Mouse (Mus musculus) heart, embryonic 11.5 days (tissue): Measurements from ENCODE around the gene Magi2. TPM values are rescaled to one million over a fixed set of nuclear protein-coding genes. Genes with fewer than 3 reads are reported as not detected.
"Not testable (repeated sequence)": the region's sequence is repeated elsewhere in the genome, so short reads cannot be mapped to it uniquely, and the experiment has no call there.

Source experiments
- ATAC-seq: fragments of 200-750 bp; cut with Nextera tagmentation; replicated peaks from 2 replicates; pipeline ENCODE4 v1.8.0; 2017; ENCODE audit warnings: moderate library complexity; ENCODE audit not compliant: insufficient number of reproducible peaks, low FRiP score, low TSS enrichment
- H3K27ac ChIP-seq: fragments of 300-500 bp; sonication (generic); 2 replicates; pipeline ENCODE4 v1.5.1; 2014; ENCODE audit warnings: mild to moderate bottlenecking, low read depth, low read length
- H3K27me3 ChIP-seq: fragments of 300-500 bp; sonication (generic); 2 replicates; pipeline ENCODE4 v1.6.1; 2014; ENCODE audit warnings: mild to moderate bottlenecking, low read length, mixed read lengths; ENCODE audit not compliant: control insufficient read depth, insufficient read depth
- H3K36me3 ChIP-seq: fragments of 300-500 bp; sonication (generic); 2 replicates; pipeline ENCODE4 v1.6.1; 2014; ENCODE audit warnings: mild to moderate bottlenecking, low read length, moderate library complexity, mixed read lengths; ENCODE audit not compliant: control insufficient read depth, insufficient read depth
- H3K4me1 ChIP-seq: fragments of 300-500 bp; sonication (generic); 2 replicates; pipeline ENCODE4 v1.6.1; 2014; ENCODE audit warnings: low read length; ENCODE audit not compliant: control insufficient read depth, insufficient read depth
- H3K4me2 ChIP-seq: fragments of 300-500 bp; sonication (generic); 2 replicates; pipeline ENCODE4 v1.6.1; 2014; ENCODE audit warnings: mild to moderate bottlenecking, moderate library complexity
- H3K4me3 ChIP-seq: fragments of 300-500 bp; sonication (generic); 2 replicates; pipeline ENCODE4 v1.5.1; 2014; ENCODE audit warnings: low read depth, low read length
- H3K9ac ChIP-seq: fragments of 300-500 bp; sonication (generic); 2 replicates; pipeline ENCODE4 v1.6.1; 2014; ENCODE audit warnings: mild to moderate bottlenecking, low read depth, low read length, moderate library complexity
- H3K9me3 ChIP-seq: fragments of 300-500 bp; sonication (generic); replicated peaks from 2 replicates; pipeline ENCODE4 v1.6.1; 2016; ENCODE audit warnings: low read length; ENCODE audit not compliant: control insufficient read depth
- WGBS: fragments of 180-500 bp; shearing (Covaris S2); extraction: QIAGEN DNeasy Blood & Tissue Kit; methylation state at CpG from one replicate; pipeline ENCODE4 v1.1.7; 2014; ENCODE audit not compliant: insufficient replicate concordance; 5-methylcytosine and 5-hydroxymethylcytosine counted together
- polyA plus RNA-seq: library from polyadenylated mRNA; unstranded; fragments of >200 nt; fragmentation: Nextera tagmentation; extraction: Ambion mirVana; gene quantifications from 2 replicates; pipeline ENCODE4 v1.2.1, GENCODE M21; 2014

The Magi2 gene
- polyA plus RNA-seq, 1 experiment from 2014 or later = 2.5 TPM

- H3K27ac ChIP-seq = no peak overlapping the region
- WGBS = 48% methylated on average over 4 of the region's 4 CpGs
- no peak overlapping the region for H3K9ac ChIP-seq
- no peak for ATAC-seq
- H3K4me2 ChIP-seq = no peak overlapping the region
- no peaks in the 10 kb centered on the region for H3K36me3 ChIP-seq
- H3K27me3 ChIP-seq = no peaks in the 10 kb centered on the region
- H3K9me3 ChIP-seq = no peaks in the 10 kb centered on the region
- H3K4me3 ChIP-seq = no peak overlapping the region
- H3K4me1 ChIP-seq = no peaks in the 10 kb centered on the region
These were observed 1478.0 kb downstream of the Magi2 start for GRCm38 (mm10) chr5:20704886-20705285.

DNA sequence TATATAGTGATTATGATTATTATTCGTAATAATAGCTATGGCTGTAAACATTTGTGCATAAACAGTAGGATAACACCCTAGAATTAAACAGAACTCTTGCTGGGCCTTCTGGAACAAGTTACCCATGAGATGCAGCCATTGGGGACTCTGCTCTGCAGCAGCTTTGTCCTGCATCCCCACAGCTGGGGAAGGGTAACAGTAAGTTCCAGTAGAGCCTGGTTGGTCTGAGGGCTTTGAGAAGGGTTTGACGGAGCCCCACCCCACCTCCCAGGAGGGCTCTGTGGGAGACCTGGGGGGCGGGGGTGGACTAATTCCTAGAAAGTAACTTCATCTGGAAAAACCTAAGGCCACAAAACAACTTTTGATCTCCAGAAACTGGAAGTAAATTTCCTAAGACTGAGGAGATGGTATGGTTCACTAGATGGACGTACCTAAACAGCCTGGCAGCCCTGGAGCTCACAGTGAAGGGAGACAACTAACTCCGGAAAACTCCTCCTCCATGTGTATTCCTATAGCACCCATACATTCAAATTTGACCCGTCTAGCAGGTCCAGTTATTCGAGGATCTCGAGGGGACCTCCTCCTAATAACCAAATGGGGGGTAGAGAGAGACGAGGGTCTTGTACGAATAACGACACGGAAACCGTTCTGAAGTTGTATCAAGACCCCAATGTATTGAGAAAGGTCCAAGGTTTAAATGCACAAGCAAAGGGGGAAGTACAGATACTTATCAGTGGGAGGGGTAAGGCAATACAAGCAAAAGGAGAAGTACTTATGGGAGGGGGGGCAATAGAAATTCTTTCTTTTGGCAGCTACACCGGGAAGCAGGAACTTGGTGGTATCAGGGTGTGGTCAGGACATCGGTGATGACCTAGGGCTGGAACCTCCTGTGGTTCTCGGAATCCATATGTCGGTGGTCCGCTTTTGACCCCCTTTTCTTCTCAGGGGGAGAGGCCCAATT is 1479.8 kb downstream of the Magi2 start:
- H3K4me3 ChIP-seq, H3K4me1 ChIP-seq, H3K9ac ChIP-seq, H3K27ac ChIP-seq, H3K9me3 ChIP-seq, H3K4me2 ChIP-seq, ATAC-seq, H3K36me3 ChIP-seq, H3K27me3 ChIP-seq: not testable (repeated sequence)
- WGBS = 76% methylated on average over 8 of the region's 18 CpGs

GRCm38 (mm10) chr5:20710845-20711244 is 1484.0 kb downstream of the Magi2 start:
- ATAC-seq, H3K27ac ChIP-seq, H3K4me3 ChIP-seq, H3K9ac ChIP-seq, H3K36me3 ChIP-seq, H3K9me3 ChIP-seq, H3K27me3 ChIP-seq, H3K4me1 ChIP-seq, H3K4me2 ChIP-seq: not testable (repeated sequence)
- 75% methylated on average over 6 of the region's 6 CpGs for WGBS

GRCm38 (mm10) chr5:20714619-20715018 is 1487.8 kb downstream of the Magi2 start:
- 81% methylated on average over 1 of the region's 1 CpGs for WGBS

GRCm38 (mm10) chr5:20715980-20716379 is 1489.1 kb downstream of the Magi2 start:
- not testable (repeated sequence) for H3K27me3 ChIP-seq, ATAC-seq, H3K27ac ChIP-seq, H3K9me3 ChIP-seq, H3K4me2 ChIP-seq, H3K4me1 ChIP-seq, H3K36me3 ChIP-seq, H3K4me3 ChIP-seq, H3K9ac ChIP-seq
- 81% methylated on average over 6 of the region's 6 CpGs for WGBS

More at GRCm38 (mm10) chr5:20714619-20715018, 1487.8 kb downstream of the Magi2 start:
- H3K9ac ChIP-seq, ATAC-seq, H3K4me2 ChIP-seq, H3K27ac ChIP-seq, H3K36me3 ChIP-seq, H3K27me3 ChIP-seq, H3K9me3 ChIP-seq, H3K4me1 ChIP-seq, H3K4me3 ChIP-seq: not testable (repeated sequence)

GRCm38 (mm10) chr5:20720201-20720900 is 1493.5 kb downstream of the Magi2 start:
- ATAC-seq = no peak
- Histone ChIP-seq H3K4me1 (no peaks in the 10 kb centered on the region), H3K36me3 (no peaks in the 10 kb centered on the region), H3K4me3 (no peak overlapping the region), H3K4me2 (no peak overlapping the region), H3K9me3 (no peaks in the 10 kb centered on the region), H3K27ac (no peak overlapping the region), H3K9ac (no peak overlapping the region), H3K27me3 (no peaks in the 10 kb centered on the region)
- WGBS = 75% methylated on average over 4 of the region's 4 CpGs

DNA sequence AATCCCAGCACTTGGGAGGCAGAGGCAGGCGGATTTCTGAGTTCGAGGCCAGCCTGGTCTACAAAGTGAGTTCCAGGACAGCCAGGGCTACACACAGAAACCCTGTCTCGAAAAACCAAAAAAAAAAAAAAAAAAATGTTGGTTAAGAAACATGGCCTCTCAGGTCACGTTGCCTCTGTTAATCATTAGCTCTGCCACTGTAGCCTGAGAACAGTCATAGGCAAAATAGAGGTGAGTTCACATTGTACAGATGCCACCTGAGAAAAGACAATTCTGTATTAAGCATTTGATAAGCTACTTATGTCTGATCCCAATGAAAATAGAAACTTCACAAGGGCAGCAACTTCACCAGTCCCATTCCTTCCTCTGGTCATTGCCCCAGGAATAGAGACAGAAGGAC is 1496.4 kb downstream of the Magi2 start:
- WGBS = 73% methylated on average over 4 of the region's 4 CpGs

GRCm38 (mm10) chr5:20738795-20739194 is 1512.0 kb downstream of the Magi2 start:
- H3K4me3 ChIP-seq = no peak overlapping the region
- no peaks in the 10 kb centered on the region for H3K9me3 ChIP-seq
- no peak for ATAC-seq
- no peaks in the 10 kb centered on the region for H3K36me3 ChIP-seq
- no peak overlapping the region for H3K27ac ChIP-seq
- 14% methylated on average over 2 of the region's 2 CpGs for WGBS
- no peaks in the 10 kb centered on the region; the same call in 1 of the 2 replicates for H3K4me1 ChIP-seq
- no peaks in the 10 kb centered on the region for H3K27me3 ChIP-seq
- H3K9ac ChIP-seq = no peak overlapping the region
- no peak overlapping the region for H3K4me2 ChIP-seq

More for the DNA sequence above, 1496.4 kb downstream of the Magi2 start:
- ATAC-seq, H3K9ac ChIP-seq, H3K4me2 ChIP-seq, H3K36me3 ChIP-seq, H3K27me3 ChIP-seq, H3K4me1 ChIP-seq, H3K4me3 ChIP-seq, H3K9me3 ChIP-seq, H3K27ac ChIP-seq: not testable (repeated sequence)
